Mouse (Mus musculus): ENCODE data around the gene Slco2b1.
"Not testable (repeated sequence)": the region's sequence is repeated elsewhere in the genome, so short reads cannot be mapped to it uniquely, and the experiment has no call there.

Gene Slco2b1

GRCm38 (mm10) chr7:99711166-99711565 lies at the start of gene Slco2b1:
Gene Slco2b1, minus strand, starts transcription at chr7:99711340.
- no peak for DNase-seq (ENCODE audit: low read depth)

GRCm38 (mm10) chr7:99739276-99739675 lies 28.1 kb upstream of the Slco2b1 start:
- DNase-seq (ENCODE audit: low read depth): no peak

- DNase-seq (ENCODE audit: low read depth): not testable (repeated sequence)
Measured at GRCm38 (mm10) chr7:99735491-99735890, 24.4 kb upstream of the Slco2b1 start.

- no peak for DNase-seq (ENCODE audit: low read depth)
Measured at GRCm38 (mm10) chr7:99734612-99735011, 23.5 kb upstream of the Slco2b1 start.

GRCm38 (mm10) chr7:99729973-99730372 lies 18.8 kb upstream of the Slco2b1 start, which contains the start of gene Olfr520:
Gene Olfr520, plus strand, starts transcription at chr7:99730273.
- no peak for DNase-seq (ENCODE audit: low read depth)

GRCm38 (mm10) chr7:99716536-99716935 lies 5.4 kb upstream of the Slco2b1 start:
- DNase-seq (ENCODE audit: low read depth): no peak

GRCm38 (mm10) chr7:99712431-99712830 lies 1.3 kb upstream of the Slco2b1 start:
- DNase-seq (ENCODE audit: low read depth): no peak

- DNase-seq (ENCODE audit: low read depth): peak; percentile 31
Measured at GRCm38 (mm10) chr7:99710476-99710875, 664 bp downstream of the Slco2b1 start.

GRCm38 (mm10) chr7:99709992-99710391 lies 1.1 kb downstream of the Slco2b1 start:
- no peak for DNase-seq (ENCODE audit: low read depth)

- no peak for DNase-seq (ENCODE audit: low read depth)
Measured at GRCm38 (mm10) chr7:99708750-99709149, 2.4 kb downstream of the Slco2b1 start.

- no peak for DNase-seq (ENCODE audit: low read depth)
Measured at GRCm38 (mm10) chr7:99708301-99708721, 2.8 kb downstream of the Slco2b1 start.

- DNase-seq (ENCODE audit: low read depth): no peak
Measured at GRCm38 (mm10) chr7:99707671-99708070, 3.5 kb downstream of the Slco2b1 start.

- no peak for DNase-seq (ENCODE audit: low read depth)
Measured at GRCm38 (mm10) chr7:99707038-99707595, 4.0 kb downstream of the Slco2b1 start.

GRCm38 (mm10) chr7:99706341-99707037 lies 4.7 kb downstream of the Slco2b1 start:
- no peak for DNase-seq (ENCODE audit: low read depth)

GRCm38 (mm10) chr7:99704736-99705519 lies 6.2 kb downstream of the Slco2b1 start:
- DNase-seq (ENCODE audit: low read depth): no peak

GRCm38 (mm10) chr7:99702201-99702600 lies 8.9 kb downstream of the Slco2b1 start:
- DNase-seq (ENCODE audit: low read depth): no peak

- DNase-seq (ENCODE audit: low read depth): no peak
Measured at GRCm38 (mm10) chr7:99700641-99701040, 10.5 kb downstream of the Slco2b1 start.

- no peak for DNase-seq (ENCODE audit: low read depth)
Measured at GRCm38 (mm10) chr7:99699709-99700151, 11.4 kb downstream of the Slco2b1 start.

GRCm38 (mm10) chr7:99699106-99699505 lies 12.0 kb downstream of the Slco2b1 start:
- DNase-seq (ENCODE audit: low read depth): no peak

- DNase-seq (ENCODE audit: low read depth): no peak
Measured at GRCm38 (mm10) chr7:99698576-99698975, 12.6 kb downstream of the Slco2b1 start.

GRCm38 (mm10) chr7:99695471-99696057 lies 15.6 kb downstream of the Slco2b1 start:
- DNase-seq (ENCODE audit: low read depth): no peak

GRCm38 (mm10) chr7:99694424-99694823 lies 16.7 kb downstream of the Slco2b1 start:
- not testable (repeated sequence) for DNase-seq (ENCODE audit: low read depth)

All from c-Kit-positive CD71-positive TER-119-negative erythroid progenitor cells, embryonic 14.5 days (primary cell).